Mouse (Mus musculus) spleen, postnatal 36 days (tissue): Measurements from ENCODE around the gene Schip1.

ENCODE experiments used
- DNase-seq, 2 experiments: peaks; one replicate each; pipeline ENCODE4 v3.0.0; 2022; ENCODE audit warnings: low spot score in 2 of 2, mixed read lengths in 1 of 2

Schip1 gene

DNA sequence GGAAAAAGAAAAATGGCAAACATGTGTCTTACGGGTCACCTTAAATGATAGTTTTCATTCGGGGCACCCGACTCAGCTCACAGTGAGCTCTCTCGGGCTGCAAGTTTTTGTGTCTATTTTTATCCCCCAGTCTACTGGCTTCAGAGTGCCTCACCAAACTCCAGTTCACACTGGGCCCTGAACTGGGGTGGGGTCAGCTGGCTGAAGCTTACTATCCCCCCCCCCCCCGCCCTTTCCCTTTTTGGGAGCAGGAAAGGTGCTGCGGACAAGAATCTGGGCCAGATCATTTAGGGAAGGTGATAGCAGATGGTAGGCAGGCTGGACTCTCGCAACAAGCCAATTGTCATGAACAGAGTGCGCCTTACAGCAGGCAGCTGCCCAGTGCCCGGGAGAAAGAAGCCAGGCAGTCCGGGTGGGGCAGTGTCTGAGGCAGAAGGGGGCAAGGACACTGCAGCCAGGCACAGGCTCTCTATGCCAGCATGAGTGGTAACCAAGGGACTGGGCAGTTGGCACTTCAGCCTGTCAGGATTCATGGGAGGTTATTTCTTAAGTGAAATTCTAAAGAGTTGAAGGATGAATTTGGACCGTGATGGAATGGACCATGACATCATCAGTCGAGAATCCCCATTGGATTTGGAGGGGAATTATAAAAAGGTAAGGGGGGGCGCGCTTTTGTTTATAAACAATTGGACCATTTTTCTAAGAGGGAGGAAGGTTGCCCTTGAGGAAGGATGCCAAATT, 519.3 kb downstream of the Schip1 start:
- DNase-seq: no peak

DNA sequence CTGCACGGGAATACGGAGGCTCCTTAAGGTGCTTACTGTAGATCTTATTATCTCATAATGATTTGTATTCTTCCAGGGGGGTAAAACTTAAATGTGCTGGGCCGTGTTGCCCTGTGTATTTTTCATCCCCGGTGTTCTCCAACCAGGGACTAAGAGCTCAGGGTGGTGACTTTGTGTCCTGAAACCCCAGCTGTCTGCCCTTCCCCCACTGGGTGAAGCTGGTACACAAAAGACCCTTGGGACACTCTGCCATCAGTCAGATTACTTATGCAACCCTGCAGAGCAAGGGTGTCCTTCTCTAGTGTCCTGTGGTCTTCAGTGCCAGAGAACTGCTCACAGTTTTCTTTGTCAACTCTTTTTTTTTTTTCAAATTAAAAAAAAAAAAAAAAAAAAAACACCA, 520.6 kb downstream of the Schip1 start:
- DNase-seq: no peak

DNA sequence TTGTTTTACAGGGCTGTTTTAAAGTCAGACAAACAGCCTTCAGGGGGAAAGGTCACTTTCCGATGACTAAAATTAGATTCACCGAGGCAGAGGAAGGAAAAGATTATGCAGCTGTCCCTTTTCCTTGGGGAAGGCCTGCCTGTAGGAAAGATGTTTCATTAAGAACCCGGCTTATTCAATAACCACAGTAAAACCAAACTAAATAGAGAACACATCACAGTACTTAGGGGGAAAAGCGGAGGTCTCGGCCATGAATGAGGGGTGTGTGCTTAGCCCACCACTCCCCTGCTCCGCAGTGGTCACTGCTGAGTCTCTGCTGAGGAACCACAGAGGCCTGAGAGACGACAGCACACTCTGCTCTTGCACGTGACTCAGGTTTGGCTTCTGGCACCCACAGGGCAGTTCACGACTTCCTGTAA, 522.1 kb downstream of the Schip1 start:
- DNase-seq: no peak

DNA sequence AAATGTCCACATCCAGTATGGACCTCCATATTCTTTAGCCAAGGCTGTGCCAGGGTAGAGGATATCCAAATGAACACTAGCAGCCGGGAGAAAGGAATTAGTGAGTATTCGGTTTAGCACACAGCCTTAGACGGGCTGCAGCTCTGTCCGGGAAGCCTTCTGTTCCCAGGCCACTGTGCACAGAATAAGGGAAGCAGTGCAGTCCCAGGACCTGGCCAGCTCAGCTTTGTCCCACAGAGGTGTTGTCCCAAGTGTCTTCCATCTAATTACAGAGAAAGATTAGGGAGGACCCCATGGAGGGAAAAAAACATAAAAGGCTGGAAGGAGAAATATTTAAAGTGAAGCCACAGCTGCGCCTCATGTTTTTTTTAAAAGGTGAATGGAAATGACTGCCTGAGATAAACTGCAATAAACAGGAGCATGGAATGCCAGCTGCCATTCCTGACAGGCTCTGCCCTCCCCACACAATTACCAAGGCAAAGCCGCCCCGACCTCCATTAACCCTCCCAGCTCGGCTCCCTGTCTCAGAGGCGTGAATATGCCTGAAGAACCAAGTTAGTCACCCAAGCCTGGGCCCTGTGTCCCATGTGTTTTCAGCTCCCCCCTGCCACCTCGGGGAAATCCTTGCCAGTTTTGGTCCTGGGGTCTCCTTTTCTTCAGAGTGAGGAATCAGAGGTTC, 523.1 kb downstream of the Schip1 start:
- DNase-seq: no peak

DNA sequence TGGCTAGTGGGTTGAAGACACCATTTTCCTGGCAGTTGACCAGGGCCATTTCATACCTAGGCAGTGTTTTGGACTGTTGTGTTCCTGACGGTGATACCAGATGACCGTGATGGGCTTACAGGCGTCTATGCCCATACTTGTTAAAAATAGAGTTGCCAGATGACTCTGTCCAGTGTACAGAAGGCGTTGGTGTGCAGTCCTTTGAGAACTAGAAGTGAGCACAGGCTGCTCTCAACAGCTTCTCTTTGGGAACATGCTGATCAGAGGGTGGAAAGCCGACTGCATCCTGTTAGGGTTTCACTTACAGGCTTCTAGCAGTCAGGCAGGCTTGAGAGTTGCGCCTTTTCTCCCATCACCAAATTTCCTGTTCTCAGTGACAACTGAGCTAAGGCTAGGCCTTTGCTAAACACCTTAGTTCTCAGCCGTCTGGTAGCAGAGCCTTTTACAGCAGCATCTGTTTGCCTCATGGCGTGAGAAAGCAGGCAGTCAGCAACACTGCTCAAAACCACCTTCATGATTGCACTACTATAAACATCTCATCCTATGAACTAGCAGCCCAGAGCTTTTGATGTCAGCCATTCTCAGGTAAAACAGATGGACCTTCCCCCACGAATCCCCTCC, 524.7 kb downstream of the Schip1 start:
- DNase-seq: no peak

DNA sequence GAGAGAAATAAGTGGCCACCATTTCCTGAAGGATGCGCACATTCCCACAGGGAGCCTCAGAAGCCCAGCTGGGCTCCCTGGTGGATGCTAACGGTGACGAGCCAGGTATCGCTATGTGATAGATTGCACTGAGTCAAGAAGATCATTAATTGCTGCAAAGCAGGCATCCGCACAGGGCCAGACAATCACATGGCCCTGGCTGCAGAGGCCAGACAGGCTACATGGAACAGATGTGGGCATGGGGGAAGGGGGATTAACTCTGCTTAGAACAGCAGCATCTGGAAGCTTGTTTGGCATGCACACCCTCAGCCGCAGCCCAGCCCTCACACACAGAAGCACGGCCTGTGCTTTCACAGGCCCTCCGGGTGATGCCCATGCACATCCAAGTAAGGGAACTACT, 525.8 kb downstream of the Schip1 start:
- DNase-seq: no peak

DNA sequence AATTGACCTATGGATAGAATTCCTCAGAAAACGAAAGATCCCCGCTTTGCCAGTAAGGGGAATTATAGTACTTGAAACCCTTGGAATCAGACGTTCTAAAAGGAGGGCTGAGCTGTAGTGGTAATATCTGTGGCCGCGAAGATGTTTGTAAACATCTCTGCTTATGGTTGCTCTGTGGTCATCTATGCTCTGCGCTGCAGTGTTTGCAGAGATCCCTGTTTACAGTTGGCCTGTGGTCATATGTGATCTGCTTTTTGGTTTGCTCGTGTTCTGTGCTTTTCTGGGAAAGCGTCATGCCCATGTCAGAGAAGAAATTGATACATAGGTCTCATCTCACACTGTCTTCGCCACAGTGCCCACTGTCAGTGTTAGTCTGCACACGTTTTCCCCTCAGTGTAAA, 528.0 kb downstream of the Schip1 start:
- no peak for DNase-seq

DNA sequence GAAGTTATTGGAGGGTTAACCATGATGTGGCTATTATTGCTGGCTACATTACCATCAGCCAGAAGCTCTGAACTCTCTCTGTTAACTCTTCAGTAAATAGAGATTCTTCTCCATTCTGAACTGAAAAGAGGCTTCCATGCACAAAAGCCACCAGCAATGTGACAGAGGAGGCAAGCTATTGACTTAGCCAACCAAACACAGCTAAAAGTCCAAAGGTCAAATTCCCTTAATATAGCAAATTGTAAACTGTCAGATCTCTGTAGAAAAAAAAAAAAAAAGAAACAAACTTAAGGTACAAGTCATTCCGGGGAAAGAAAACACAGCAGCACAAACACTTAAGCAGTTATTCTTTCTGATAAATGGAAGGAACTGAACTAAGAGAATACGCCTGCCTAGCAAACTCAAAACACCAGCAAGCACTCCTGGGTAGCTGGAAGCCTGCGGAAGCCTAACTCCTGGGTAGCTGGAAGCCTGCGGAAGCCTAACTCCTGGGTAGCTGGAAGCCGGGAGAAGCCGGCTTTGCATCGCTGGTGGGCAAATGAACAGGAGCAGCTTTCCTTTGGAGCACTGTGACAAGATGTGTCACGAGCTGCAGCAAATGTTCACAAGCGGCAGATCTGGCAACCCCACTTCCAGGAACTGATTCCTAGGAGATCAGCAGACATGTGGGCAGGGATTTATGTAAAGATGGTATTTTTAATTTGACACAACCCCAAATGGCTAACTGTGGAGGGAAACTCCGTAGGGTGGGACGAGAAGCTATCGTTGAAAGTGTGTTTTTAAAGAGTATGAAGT, 528.7 kb downstream of the Schip1 start:
- no peak for DNase-seq

DNA sequence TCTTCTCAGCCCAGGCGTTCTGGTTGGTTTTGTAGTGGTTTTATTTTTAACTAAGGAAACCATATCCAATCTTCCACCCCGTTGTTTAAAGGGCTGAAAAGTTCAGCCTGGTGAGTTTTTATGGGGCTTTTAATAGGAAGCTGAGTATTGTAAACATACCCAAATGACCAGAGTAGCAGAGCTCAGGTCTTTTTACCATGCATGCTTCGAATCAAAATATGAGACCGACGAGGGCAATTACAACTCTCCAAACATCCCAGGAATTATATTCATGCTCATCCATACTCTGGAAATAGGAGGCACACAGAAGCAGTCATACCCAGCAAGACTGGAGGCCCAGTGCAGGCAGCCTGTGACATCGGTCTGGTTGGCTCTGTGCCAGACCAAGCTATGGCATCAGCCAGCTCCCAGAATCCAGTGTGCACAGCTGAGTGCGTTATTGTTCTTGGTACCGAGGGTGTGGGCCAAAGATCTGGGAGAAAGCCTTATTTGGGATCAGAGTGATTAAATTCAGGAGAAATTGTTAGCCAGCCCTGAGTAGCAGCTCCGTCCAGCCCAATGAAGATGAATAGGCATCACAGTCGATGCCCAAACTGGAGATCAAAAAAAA, 530.8 kb downstream of the Schip1 start:
- DNase-seq: no peak

DNA sequence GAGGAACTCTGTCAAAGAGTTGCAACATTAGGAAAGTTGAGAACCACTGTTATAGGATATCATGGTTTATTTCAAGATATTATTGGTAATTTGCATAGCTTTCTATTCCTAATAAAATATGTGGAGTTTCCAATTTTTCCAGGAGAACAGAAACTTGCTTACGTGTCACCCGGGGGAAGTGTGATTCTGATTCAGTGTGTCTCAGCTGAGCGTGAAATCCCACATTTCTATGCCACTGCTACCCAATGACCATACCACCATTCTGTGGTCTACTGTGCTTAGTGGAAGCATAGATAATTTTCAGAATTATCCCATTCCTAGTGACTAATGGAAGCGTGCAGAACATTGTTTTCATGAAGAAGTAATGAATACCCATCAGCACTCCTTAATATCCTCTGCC, 532.3 kb downstream of the Schip1 start:
- no peak for DNase-seq

DNA sequence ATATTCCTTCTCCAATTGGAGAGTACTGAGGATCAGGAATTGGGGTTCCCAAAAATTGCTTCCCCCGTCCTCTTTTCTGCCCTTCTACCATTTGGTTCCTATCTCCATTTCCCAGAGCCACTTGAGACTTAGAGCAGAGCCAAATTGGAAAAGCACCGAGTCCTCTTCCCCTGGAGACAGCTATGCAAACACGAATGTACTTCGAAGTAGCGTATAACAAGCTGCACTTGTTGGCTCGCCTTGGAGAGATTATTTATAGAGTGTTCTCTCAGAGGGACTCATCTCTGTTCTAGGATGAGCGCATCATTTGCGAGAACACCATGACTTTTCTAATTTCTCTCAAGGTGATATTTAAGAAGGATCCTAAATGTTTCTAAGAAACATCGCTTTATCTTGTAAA, 538.3 kb downstream of the Schip1 start:
- no peak for DNase-seq

DNA sequence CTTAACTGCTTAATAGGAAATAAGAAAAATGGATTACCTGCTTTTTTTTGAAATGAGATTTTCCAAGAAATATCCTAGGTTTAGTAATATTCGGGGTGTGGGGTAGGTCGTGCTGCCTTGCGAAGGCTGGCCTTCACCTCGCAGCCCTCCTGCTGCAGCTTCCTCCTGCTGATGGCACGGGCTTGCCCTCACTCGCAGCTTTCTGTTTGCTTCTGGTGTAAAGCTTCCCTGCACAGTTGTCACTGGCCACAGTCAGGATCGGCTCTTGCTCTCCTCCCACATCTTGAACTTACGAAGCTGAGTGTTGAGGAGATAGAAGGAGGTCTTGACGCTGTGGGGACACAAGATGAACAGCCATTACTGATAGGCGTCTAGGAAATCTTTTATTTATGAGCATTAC, 539.9 kb downstream of the Schip1 start:
- DNase-seq: no peak

DNA sequence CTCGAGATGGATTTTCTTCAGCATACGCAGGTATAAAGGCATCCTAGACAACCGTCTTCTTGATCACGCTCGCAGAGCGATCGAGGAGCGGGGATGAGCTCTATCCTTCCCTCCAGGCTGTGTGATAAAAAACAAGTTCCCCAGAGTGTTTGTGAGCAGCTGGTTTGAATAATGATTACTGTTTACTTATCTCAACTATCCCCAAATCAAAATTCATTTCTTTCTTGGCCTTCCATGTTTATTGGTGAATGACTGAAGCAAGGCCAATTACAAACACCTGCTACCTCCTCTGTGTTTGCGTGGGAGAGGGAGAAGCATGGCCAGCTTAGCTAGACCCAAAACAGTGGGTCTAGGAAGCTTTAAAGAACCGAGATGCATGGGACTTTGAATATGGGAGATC, 540.4 kb downstream of the Schip1 start:
- no peak for DNase-seq

DNA sequence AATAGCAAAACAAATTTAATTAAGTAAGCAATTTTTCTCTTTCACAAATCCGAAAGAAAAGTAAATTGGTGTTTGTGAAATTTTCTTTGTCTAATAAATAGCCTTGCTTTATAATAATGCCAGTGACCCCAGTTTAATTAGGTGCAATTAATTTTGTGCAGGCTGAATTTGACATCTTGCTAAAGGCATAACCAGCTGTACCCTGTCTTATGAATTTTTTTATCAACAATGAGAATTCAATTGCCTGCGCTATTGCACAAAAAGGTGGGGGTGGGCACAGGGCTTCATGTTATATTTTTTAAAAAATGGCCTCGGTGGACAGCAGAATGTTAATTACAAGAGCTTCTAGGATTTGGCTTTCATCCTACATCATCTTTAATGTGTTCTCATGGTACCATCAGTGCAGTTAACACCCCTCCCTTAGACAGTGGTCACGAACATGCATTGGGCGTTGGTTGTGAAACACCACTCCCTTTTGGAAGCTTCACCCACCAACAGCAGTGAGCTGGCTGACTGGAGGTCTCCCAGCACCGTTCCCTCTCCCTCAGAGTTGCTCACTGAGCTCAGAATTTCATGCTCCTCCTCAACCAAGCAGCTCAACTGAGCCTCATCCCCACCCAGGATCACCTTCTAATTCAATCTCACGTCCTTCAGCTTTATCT, 541.5 kb downstream of the Schip1 start:
- DNase-seq: no peak

DNA sequence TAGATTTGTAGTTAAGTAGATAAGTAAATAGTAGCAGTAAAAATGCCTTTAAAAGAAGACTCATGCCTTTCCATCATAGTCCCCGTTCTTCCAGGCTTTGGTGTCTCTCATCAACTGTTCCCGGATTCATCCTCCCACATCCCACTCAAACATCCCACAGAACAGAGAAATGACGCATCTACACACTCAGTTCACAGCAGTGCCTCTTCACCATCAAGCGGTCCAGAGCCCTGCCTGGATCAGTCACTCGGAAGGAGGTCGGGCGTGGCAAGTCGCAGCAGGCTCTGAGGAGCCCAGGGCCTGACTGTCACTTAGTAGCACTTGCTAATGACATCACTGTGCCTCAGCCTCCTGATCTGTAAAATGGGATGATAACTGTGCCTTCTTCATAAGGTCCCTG, 542.1 kb downstream of the Schip1 start:
- DNase-seq: no peak

DNA sequence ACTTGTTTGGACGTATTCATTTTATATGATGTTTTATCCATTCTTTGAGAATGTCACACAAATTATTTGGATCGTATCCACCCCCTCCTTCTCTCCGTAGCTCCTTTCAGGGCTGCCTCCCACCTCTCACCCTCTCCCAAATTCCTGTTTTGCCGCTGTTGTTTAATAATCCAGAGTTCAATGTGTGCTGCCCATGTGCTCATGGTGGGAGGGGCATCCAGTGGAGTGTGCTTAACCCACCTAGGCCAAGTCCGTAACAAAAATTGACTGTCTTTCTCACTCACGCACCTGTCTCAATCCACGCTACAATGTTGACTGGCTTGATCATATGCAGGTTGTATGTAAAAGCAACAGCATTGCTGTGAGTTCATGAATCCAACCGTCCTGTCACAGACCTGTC, 542.7 kb downstream of the Schip1 start:
- DNase-seq: no peak

DNA sequence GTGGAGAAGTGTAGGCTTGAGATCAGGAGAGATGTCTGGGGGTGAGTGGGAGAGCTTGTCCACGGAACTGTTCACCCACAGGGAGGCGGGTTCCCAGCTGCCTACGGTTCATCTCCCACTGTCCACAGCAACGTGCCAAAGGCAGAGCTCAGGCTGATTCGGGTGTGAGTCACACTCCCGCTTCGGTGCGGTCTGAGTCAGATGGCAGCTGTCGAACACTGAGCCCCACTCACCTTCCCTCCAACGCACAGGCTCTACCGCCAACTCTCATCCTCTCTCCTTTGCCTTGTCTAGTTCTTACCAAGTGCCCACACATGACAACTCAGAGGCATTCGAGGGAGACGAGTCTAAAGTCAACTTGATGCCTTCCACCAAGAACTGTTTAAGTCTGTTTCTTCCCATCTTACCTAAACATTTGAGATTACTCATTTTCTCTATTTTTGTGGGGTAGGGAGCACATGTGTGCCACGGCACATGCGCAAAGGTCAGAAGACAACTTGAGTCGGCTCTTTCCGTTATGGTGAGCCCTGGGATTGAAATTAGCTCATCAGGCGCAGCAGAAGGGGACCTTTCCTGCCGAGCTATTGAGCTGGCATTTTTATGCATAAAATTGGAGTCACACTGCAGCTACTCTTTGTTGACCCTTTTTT, 544.4 kb downstream of the Schip1 start:
- DNase-seq: no peak

DNA sequence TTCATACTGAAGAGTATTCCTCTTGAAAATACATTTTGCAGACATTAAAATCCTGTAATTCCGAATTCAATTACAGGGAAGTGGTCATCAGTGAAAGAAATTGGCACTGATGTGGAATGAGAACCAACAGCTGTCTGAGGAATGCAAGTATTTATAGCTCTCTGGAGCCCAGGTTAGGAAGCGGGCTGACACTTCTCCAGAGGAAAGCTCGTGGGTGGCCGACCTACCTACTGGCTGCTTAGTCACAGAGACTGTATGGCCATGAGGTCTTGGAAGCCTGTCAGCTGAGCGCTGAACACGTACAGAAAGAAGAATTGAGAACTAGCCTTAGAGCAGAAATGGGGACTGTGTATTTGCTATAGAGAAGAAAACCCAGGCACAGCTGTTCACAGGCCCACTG, 545.4 kb downstream of the Schip1 start:
- no peak for DNase-seq

DNA sequence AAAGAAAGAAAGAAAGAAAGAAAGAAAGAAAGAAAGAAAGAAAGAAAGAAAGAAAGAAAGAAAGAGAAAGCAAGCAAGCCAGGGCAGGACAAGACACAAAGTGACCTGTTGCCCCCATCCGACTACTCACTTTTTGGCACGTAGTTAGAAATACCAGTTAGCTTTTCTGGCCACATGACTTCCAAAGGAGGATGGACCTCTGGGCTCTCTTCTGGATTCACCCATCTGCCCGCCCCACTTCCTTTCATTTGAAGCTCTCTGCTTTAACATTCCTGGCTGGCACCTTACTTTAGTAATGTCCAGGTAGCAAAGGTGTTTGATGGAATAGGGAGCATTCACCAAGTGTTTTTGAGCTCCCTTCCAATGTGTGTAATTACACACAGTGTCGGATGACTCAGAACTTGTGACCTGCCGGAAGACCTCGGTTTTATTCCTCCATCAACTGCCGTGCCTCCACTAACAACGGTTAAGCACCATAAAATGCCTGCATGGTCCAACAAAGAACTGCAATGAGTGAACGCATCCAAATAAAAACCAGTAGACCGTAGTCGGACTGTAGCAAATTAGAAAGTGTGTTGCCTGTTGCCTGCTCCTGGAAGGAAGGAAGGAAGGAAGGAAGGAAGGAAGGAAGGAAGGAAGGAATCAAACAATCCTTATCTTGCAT, 546.1 kb downstream of the Schip1 start:
- DNase-seq: no peak
